Mouse (Mus musculus): ENCODE measurements around the gene Ethe1. TPM values are rescaled to one million over a fixed set of nuclear protein-coding genes. Genes with fewer than 3 reads are reported as not detected.
"Not testable (repeated sequence)": the region's sequence is repeated elsewhere in the genome, so short reads cannot be mapped to it uniquely, and the experiment has no call there.

Gene Ethe1
- polyA plus RNA-seq, 1 experiment: 14.4 TPM

DNA sequence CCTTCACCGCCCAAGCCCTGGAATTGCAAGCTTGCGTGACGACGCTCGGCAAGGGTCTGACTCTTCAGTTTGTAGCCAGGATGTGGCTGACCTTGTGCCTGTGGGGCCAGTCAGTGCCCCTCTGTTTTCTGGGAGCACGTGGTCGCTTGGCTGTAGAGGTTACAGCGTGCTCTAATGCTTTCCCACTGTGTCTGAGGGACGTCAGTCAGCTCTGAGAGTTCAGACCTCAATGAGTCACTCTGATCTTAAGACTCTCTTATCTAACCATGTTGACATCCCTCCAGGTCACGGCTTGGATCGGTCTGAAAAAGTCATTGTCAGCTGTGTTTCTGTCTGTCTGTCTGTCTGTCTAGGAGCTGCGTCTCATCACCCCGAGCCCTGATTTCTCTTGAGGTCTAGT, 27.5 kb downstream of the Ethe1 start:
- TF ChIP-seq CTCF (IDR thresholded peaks at IDR 0.05; ENCODE audit: borderline replicate concordance, extremely low read depth, insufficient read depth, insufficient read length): no peak
- no peak for TF ChIP-seq POLR2A (IDR thresholded peaks at IDR 0.05; ENCODE audit: borderline replicate concordance, extremely low read depth, insufficient read depth, insufficient read length, poor library complexity, severe bottlenecking)
- DNase-seq (ENCODE audit: low read depth): no peak

DNA sequence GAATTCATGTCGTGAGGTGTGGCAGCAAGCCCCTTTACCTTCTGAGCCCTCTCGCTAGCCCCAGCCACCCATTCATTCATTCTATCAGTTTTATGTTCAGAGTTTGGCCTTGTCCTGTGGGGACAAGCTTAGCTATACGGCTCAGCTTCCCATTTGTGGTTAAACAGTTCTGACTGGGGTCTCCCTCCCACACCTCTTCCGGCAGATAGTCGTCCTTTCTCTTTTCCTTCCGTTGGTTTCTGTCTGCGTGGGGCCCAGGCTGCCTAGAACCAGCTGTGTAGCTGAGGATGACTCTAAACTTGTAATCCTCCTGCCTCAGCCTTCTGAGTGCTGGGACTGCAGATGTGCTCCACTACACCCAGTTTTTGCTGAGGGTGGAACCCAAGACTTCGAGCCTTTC, 30.4 kb downstream of the Ethe1 start:
- no peak for TF ChIP-seq POLR2A (IDR thresholded peaks at IDR 0.05; ENCODE audit: borderline replicate concordance, extremely low read depth, insufficient read depth, insufficient read length, poor library complexity, severe bottlenecking)
- DNase-seq (ENCODE audit: low read depth): no peak

DNA sequence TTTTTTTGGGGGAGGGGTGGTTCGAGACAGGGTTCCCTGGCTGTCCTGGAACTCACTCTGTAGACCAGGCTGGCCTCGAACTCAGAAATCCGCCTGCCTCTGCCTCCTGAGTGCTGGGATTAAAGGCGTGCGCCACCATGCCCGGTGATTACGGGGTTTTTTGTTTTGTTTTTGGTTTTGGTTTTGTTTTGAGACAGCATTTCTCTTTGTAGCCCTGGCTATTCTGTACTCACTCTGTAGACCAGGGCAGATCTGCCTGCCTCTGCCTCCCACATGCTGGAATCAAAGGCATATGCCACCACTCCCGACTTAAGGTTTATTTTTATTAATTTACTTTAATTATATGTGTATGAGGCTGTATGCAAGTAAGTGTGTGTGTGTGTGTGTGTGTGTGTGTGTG, 31.0 kb downstream of the Ethe1 start:
- DNase-seq (ENCODE audit: low read depth): not testable (repeated sequence)

- TF ChIP-seq CTCF (IDR thresholded peaks at IDR 0.05; ENCODE audit: borderline replicate concordance, extremely low read depth, insufficient read depth, insufficient read length) (no peak), POLR2A (IDR thresholded peaks at IDR 0.05; ENCODE audit: borderline replicate concordance, extremely low read depth, insufficient read depth, insufficient read length, poor library complexity, severe bottlenecking) (no peak)
- no peak for DNase-seq (ENCODE audit: low read depth)
Observed at GRCm38 (mm10) chr7:24619671-24620397, 32.5 kb downstream of the Ethe1 start.

DNA sequence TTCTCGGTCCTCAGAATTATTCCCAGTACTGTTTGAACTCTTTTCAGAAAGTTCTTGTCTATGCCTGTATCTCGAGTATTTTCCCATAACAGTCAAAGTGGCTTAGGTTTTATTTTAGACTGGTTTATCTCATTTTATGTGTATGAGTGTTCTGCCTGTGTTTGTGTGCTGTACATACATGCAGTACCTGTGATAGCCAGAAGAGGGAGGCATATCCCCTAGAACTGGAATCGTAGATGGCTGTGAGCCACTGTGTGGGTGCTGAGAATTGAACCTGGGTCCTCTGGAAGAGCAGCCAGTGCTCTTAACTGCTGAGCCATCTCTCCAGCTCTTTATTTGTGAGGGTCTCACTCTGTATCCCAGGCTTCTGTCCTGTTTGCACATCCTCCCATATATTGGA, 33.9 kb downstream of the Ethe1 start:
- no peak for DNase-seq (ENCODE audit: low read depth)
- no peak for TF ChIP-seq POLR2A (IDR thresholded peaks at IDR 0.05; ENCODE audit: borderline replicate concordance, extremely low read depth, insufficient read depth, insufficient read length, poor library complexity, severe bottlenecking)
- no peak; the same call in 1 of the 2 replicates for TF ChIP-seq CTCF (IDR thresholded peaks at IDR 0.05; ENCODE audit: borderline replicate concordance, extremely low read depth, insufficient read depth, insufficient read length)

- TF ChIP-seq POLR2A (IDR thresholded peaks at IDR 0.05; ENCODE audit: borderline replicate concordance, extremely low read depth, insufficient read depth, insufficient read length, poor library complexity, severe bottlenecking): no peak
- no peak for TF ChIP-seq CTCF (IDR thresholded peaks at IDR 0.05; ENCODE audit: borderline replicate concordance, extremely low read depth, insufficient read depth, insufficient read length)
- DNase-seq (ENCODE audit: low read depth): no peak
Observed at GRCm38 (mm10) chr7:24622967-24623366, 35.6 kb downstream of the Ethe1 start.

DNA sequence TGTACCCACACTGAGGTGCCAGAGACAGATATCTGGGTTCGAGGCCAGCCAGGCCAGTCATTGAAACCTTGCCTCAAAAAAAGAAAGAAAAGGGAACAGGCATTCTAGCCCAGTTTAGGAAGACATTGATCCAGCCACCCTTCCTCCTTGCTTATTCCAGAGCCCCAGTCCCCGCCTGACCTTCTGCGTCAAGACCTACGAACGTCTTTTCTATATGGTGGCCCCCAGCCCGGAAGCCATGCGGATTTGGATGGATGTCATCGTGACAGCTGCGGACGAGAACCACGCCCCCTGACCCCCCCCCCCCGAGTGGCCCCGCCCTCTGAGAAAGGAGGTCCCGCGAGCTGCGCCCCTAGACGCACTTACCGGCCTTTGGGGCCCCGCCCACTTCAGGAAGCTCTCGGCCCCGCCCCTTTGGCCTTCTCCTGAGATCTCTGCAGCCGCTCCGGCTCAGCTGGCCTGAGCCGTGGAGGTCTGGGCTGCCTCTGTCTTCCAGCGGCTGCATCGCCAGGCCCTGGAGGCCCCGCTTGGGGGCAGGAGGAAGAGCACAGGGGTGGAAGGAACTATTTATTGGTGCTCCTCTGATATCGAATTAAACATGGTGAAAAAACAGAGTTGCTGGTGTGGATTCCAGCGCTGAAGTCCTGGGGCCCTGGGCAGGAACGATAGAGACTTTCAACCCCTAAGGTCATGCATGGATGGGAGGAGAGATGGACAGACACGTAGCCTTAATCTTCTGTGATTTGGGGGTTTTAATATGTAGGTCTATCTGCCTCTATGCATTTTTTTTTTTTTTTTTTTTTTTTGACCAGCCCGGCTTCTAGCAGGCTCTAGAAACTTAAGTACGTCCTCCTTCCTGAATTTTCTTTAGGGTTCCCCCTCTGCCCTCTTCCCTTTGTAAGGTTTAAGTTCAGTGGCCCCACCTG, 41.6 kb downstream of the Ethe1 start:
- TF ChIP-seq POLR2A (IDR thresholded peaks at IDR 0.05; ENCODE audit: borderline replicate concordance, extremely low read depth, insufficient read depth, insufficient read length, poor library complexity, severe bottlenecking) (no peak), CTCF (IDR thresholded peaks at IDR 0.05; ENCODE audit: borderline replicate concordance, extremely low read depth, insufficient read depth, insufficient read length) (no peak)
- peak; percentile 86 for DNase-seq (ENCODE audit: low read depth)

DNA sequence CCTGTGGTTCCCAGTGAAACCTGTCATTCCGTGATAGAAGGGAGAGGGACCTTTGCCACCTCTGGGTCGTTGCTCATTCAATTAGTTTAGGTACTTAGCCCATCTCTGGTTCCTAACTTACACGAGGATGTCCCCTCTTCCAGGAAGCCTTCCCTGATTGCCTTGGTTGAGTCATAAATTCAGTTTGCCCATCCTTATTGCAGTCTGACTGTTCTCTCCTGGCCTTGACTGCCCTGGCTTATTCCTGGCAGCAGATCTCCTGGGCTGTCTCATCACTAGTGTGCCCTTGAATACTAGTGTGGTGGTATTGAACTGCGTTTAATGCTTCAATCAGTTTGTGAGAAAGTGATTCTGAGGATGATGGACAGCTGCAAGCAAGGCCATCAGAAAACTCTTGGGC, 42.3 kb downstream of the Ethe1 start:
- TF ChIP-seq POLR2A (IDR thresholded peaks at IDR 0.05; ENCODE audit: borderline replicate concordance, extremely low read depth, insufficient read depth, insufficient read length, poor library complexity, severe bottlenecking): no peak
- no peak for DNase-seq (ENCODE audit: low read depth)

- no peak for DNase-seq (ENCODE audit: low read depth)
- TF ChIP-seq POLR2A (IDR thresholded peaks at IDR 0.05; ENCODE audit: borderline replicate concordance, extremely low read depth, insufficient read depth, insufficient read length, poor library complexity, severe bottlenecking): no peak
- TF ChIP-seq CTCF (IDR thresholded peaks at IDR 0.05; ENCODE audit: borderline replicate concordance, extremely low read depth, insufficient read depth, insufficient read length): no peak
Observed at GRCm38 (mm10) chr7:24630116-24630880, 43.0 kb downstream of the Ethe1 start.

DNA sequence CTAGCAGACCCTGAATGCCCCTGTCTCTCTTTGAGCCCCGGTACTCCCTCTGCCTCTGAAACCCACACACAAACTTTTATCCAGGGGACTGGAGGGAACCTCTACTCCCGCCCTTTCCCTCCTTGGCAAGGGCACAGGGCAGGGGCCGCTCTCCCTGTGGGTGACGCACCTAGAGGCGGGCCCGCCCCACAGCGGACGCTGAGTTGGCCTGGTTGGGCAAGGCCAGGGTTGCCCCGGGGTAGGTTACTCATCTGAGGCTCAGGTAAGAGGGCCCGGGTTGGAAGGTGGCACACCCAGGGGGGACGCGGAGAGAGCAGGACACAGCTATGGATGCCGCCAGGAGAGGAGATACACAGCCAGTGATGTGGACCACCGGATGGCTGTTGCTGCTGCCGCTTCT, 48.9 kb downstream of the Ethe1 start, which contains the start of gene Lypd3:
Lypd3 (plus strand) TSS at position 287 of the 400 bp plus-strand sequence.
- no peak for DNase-seq (ENCODE audit: low read depth)
- TF ChIP-seq POLR2A (IDR thresholded peaks at IDR 0.05; ENCODE audit: borderline replicate concordance, extremely low read depth, insufficient read depth, insufficient read length, poor library complexity, severe bottlenecking) (no peak), CTCF (IDR thresholded peaks at IDR 0.05; ENCODE audit: borderline replicate concordance, extremely low read depth, insufficient read depth, insufficient read length) (no peak)

DNA sequence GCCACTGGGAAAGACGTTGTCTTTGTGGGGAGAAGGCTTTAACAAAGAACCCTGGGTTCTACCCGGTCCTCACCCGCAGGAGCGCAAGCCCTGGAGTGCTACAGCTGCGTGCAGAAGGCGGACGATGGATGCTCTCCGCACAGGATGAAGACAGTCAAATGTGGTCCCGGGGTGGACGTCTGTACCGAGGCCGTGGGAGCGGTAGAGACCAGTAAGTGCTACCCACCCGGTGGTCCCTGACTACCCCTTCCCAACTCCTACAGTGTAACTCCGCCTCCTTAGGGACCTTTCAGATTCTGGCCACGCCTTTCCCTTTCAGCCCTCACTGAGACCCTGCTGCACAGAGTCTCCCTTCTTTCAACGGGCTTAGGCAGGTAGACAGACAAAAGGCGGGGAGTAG, 49.7 kb downstream of the Ethe1 start:
- DNase-seq (ENCODE audit: low read depth): no peak
- no peak for TF ChIP-seq POLR2A (IDR thresholded peaks at IDR 0.05; ENCODE audit: borderline replicate concordance, extremely low read depth, insufficient read depth, insufficient read length, poor library complexity, severe bottlenecking)
- TF ChIP-seq CTCF (IDR thresholded peaks at IDR 0.05; ENCODE audit: borderline replicate concordance, extremely low read depth, insufficient read depth, insufficient read length): no peak

Data from brain, embryonic 14.5 days (tissue).